Mouse (Mus musculus): ENCODE results near the gene Rab7b.

The Rab7b gene

GRCm38 (mm10) chr1:131738760-131739159 is 50.3 kb downstream of the Rab7b start:
- no peak for DNase-seq (ENCODE audit: low spot score)

GRCm38 (mm10) chr1:131739481-131740160 is 51.1 kb downstream of the Rab7b start:
- DNase-seq (ENCODE audit: low spot score) = no peak

- DNase-seq (ENCODE audit: low spot score) = no peak
These were observed 55.5 kb downstream of the Rab7b start, which contains the start of gene Slc26a9 for GRCm38 (mm10) chr1:131743868-131744464. Gene Slc26a9, plus strand, starts transcription at chr1:131744022.

GRCm38 (mm10) chr1:131745391-131745790 is 56.9 kb downstream of the Rab7b start:
- DNase-seq (ENCODE audit: low spot score) = no peak

GRCm38 (mm10) chr1:131747761-131748160 is 59.3 kb downstream of the Rab7b start:
- DNase-seq (ENCODE audit: low spot score) = no peak

- no peak for DNase-seq (ENCODE audit: low spot score)
These were observed 60.1 kb downstream of the Rab7b start for GRCm38 (mm10) chr1:131748636-131749035.

GRCm38 (mm10) chr1:131749706-131750545 is 61.4 kb downstream of the Rab7b start:
- DNase-seq (ENCODE audit: low spot score) = no peak

- DNase-seq (ENCODE audit: low spot score) = no peak
These were observed 62.8 kb downstream of the Rab7b start for GRCm38 (mm10) chr1:131751181-131751890.

- DNase-seq (ENCODE audit: low spot score) = peak; percentile 38
These were observed 63.4 kb downstream of the Rab7b start for GRCm38 (mm10) chr1:131751891-131752311.

- no peak for DNase-seq (ENCODE audit: low spot score)
These were observed 65.8 kb downstream of the Rab7b start for GRCm38 (mm10) chr1:131754212-131754829.

- DNase-seq (ENCODE audit: low spot score) = no peak
These were observed 66.4 kb downstream of the Rab7b start for GRCm38 (mm10) chr1:131754916-131755315.

GRCm38 (mm10) chr1:131757211-131757610 is 68.7 kb downstream of the Rab7b start:
- DNase-seq (ENCODE audit: low spot score) = no peak

- no peak for DNase-seq (ENCODE audit: low spot score)
These were observed 70.3 kb downstream of the Rab7b start for GRCm38 (mm10) chr1:131758796-131759195.

- DNase-seq (ENCODE audit: low spot score) = no peak
These were observed 71.4 kb downstream of the Rab7b start for GRCm38 (mm10) chr1:131759667-131760427.

GRCm38 (mm10) chr1:131760428-131760820 is 71.9 kb downstream of the Rab7b start:
- no peak for DNase-seq (ENCODE audit: low spot score)

GRCm38 (mm10) chr1:131761079-131761831 is 72.8 kb downstream of the Rab7b start:
- DNase-seq (ENCODE audit: low spot score) = no peak

- DNase-seq (ENCODE audit: low spot score) = no peak
These were observed 75.2 kb downstream of the Rab7b start for GRCm38 (mm10) chr1:131763683-131764082.

- DNase-seq (ENCODE audit: low spot score) = no peak
These were observed 76.3 kb downstream of the Rab7b start for GRCm38 (mm10) chr1:131764581-131765338.
